Mouse (Mus musculus) lung, postnatal 0 days (tissue): ENCODE measurements around the gene Pgpep1. TPM values are rescaled to one million over a fixed set of nuclear protein-coding genes. Genes with fewer than 3 reads are reported as not detected.
A peak's percentile ranks its signal among the peaks of the same experiment; 100 is the strongest.

Source experiments
- ATAC-seq: fragments of 200-750 bp; cut with Nextera tagmentation; 2 replicates; pipeline ENCODE4 v1.8.0; 2017; ENCODE audit warnings: moderate library complexity
- DNase-seq: peaks from one replicate; pipeline ENCODE4 v3.0.0-alpha.2; 2016; ENCODE audit warnings: low spot score
- H3K27ac ChIP-seq: fragments of 300-500 bp; sonication (generic); 2 replicates; pipeline ENCODE4 v1.5.1; 2014; ENCODE audit warnings: antibody characterized with exemption, mild to moderate bottlenecking, low read length, mixed read lengths
- H3K27me3 ChIP-seq: fragments of 300-500 bp; sonication (generic); replicated peaks from 2 replicates; pipeline ENCODE4 v1.6.1; 2014; ENCODE audit warnings: low read length, mixed read lengths; ENCODE audit not compliant: insufficient read depth
- H3K36me3 ChIP-seq: fragments of 300-500 bp; sonication (generic); 2 replicates; pipeline ENCODE4 v1.6.1; 2014; ENCODE audit warnings: low read length, mixed read lengths; ENCODE audit not compliant: insufficient read depth
- H3K4me1 ChIP-seq: fragments of 300-500 bp; sonication (generic); 2 replicates; pipeline ENCODE4 v1.6.1; 2014; ENCODE audit warnings: antibody characterized with exemption, low read depth, low read length, mixed read lengths; ENCODE audit not compliant: insufficient read depth
- H3K4me2 ChIP-seq: fragments of 300-500 bp; sonication (generic); replicated peaks from 2 replicates; pipeline ENCODE4 v1.6.1; 2014; ENCODE audit warnings: low read depth, mild to moderate bottlenecking, low read length, moderate library complexity, mixed read lengths
- H3K4me3 ChIP-seq: fragments of 300-500 bp; sonication (generic); 2 replicates; pipeline ENCODE4 v1.5.1; 2014; ENCODE audit warnings: low read depth, low read length
- H3K9ac ChIP-seq: fragments of 300-500 bp; sonication (generic); replicated peaks from 2 replicates; pipeline ENCODE4 v1.6.1; 2014; ENCODE audit warnings: low read depth, mild to moderate bottlenecking
- H3K9me3 ChIP-seq: fragments of 300-500 bp; sonication (generic); 2 replicates; pipeline ENCODE4 v1.6.1; 2016; ENCODE audit warnings: low read length, mixed read lengths
- CTCF ChIP-seq: IDR thresholded peaks from 2 replicates; pipeline ENCODE4 v1.5.1; 2016; ENCODE audit warnings: antibody characterized with exemption, mild to moderate bottlenecking
- EP300 ChIP-seq: IDR thresholded peaks from 2 replicates; pipeline ENCODE4 v1.6.1; 2016; ENCODE audit warnings: antibody characterized with exemption, mild to moderate bottlenecking, control low read depth
- WGBS: fragments of 180-500 bp; shearing (Covaris S2); extraction: QIAGEN DNeasy Blood & Tissue Kit; methylation state at CpG from one replicate; pipeline ENCODE4 v1.1.7; 2014; 5-methylcytosine and 5-hydroxymethylcytosine counted together
- polyA plus RNA-seq: library from polyadenylated mRNA; unstranded; fragments of >200 nt; fragmentation: Nextera tagmentation; extraction: Ambion mirVana; gene quantifications from 2 replicates; pipeline ENCODE4 v1.2.1, GENCODE M21; 2015

The Pgpep1 gene
- polyA plus RNA-seq, 1 experiment from 2014 or later, result 32.9 TPM

DNA sequence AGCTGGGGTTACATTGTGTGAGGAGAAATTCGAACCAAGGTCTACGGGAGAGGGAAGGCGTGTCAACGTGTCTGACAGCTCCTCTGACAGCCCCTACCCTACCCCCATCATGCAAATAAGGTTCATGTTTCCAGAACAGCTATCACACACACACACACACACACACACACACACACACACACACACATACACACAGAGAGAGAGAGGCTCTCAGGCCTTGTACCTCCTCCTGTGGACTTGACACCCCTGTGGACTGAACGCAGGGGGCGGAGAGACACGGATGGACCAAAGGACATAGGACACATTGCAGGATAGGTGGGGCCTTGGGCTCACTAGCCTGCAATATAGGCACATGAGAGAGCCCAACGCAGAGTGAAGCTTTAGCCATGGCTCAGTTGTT is 23.4 kb downstream of the Pgpep1 start:
- Histone ChIP-seq H3K9ac (no peak overlapping the region), H3K27me3 (no peaks in the 10 kb centered on the region), H3K4me2 (no peak overlapping the region), H3K4me3 (no peak overlapping the region), H3K36me3 (no peaks in the 10 kb centered on the region), H3K4me1 (no peaks in the 10 kb centered on the region), H3K27ac (no peak overlapping the region), H3K9me3 (no peaks in the 10 kb centered on the region)
- ATAC-seq (no peak), DNase-seq (no peak)
- TF ChIP-seq EP300, result no peak
- no peak for TF ChIP-seq CTCF
- WGBS, result 56% methylated on average over 7 of the region's 8 CpGs

DNA sequence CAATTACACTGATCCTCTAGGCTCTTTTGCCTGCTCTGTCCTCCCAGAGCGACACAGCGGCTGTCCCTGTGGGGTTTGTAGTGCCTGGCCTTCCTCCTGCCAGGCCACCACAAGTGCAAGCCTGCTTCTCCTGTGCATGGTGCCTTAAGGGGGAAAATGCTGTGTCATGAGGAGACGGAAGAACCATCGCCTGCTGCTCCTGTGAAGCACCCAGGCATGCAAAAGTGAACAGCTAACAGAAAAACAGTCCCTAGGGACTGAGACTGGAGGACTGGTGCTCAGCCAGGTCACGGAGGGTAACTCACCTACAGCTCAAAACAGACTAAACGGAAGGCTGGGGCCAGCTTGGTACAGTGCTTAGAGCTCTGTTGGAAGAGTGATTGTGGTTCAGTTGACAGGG is 24.7 kb downstream of the Pgpep1 start:
- Histone ChIP-seq H3K36me3 (no peaks in the 10 kb centered on the region), H3K9ac (no peak overlapping the region), H3K4me3 (no peak overlapping the region), H3K9me3 (no peaks in the 10 kb centered on the region), H3K27me3 (no peaks in the 10 kb centered on the region), H3K27ac (no peak overlapping the region), H3K4me2 (no peak overlapping the region), H3K4me1 (peaks cover 6% of the 10 kb centered on the region; the same call in 1 of the 2 replicates)
- TF ChIP-seq EP300 (no peak), CTCF (no peak)
- ATAC-seq (no peak), DNase-seq (peak; percentile 3)
- 83% methylated on average over 6 of the region's 6 CpGs for WGBS

DNA sequence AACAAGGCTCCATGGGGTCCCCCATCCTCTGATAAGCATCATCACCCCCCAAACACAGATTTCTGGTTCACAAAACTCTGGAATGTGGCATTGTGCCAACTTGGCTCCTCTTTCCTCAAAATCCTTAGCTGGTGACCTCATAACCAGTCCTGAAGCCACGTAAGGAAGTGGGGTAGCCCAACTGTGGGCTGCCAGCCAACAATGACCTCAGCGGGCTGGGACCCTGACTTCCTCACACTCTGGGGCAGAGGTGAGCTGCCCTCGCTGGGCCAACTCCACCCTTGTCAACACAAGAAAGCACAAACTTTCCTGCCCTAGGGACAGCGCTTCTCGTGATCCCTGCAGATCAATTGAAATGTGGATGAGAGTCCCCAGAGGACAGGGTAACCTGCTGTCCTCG is 26.1 kb downstream of the Pgpep1 start:
- 24% methylated on average over 6 of the region's 6 CpGs for WGBS

DNA sequence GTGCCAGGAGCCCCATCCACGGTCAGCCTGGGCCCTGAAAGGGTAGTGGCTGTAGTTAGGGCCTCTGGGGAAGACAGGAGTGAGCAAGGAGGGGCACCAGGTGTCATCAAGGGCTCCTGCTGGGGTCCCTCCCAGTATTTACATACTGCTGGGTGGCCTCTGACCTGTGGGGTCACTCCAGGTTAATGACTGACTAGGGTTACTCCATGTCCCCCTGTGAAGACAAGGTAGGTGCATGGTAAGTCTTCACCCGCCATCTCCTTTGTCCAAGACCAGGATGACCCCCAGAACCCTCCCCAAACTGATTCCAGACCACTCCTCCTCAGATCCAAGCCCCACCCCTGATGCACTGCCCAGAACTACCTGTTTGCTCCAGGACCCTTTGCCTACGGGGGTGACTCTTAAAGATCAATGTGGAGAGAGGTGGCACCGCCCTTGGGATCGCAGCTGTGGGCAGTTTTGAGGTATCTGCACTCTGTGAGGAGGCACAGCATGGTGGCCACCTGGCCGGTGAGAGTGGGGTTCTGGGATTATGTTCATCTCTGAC is 27.8 kb downstream of the Pgpep1 start, which contains the start of gene Gdf15:
Gdf15 (minus strand) TSS at position 111 of the 547 bp plus-strand sequence.
- no peak for ATAC-seq
- Histone ChIP-seq H3K27me3 (no peaks in the 10 kb centered on the region), H3K9ac (no peak within 1 kb of the TSS), H3K9me3 (no peaks in the 10 kb centered on the region), H3K4me1 (peaks cover 11% of the 10 kb centered on the region; the same call in 1 of the 2 replicates), H3K36me3 (no peaks in the 10 kb centered on the region), H3K27ac (no peak within 1 kb of the TSS), H3K4me2 (0 out of 2 replicates have a peak within 1 kb of the TSS, but pooled peaks have one; percentile 11), H3K4me3 (no peak within 1 kb of the TSS)
- TF ChIP-seq CTCF (no peak), EP300 (no peak)
- DNase-seq, result peak; percentile 4
- 78% methylated on average over 6 of the region's 6 CpGs for WGBS

More for the DNA sequence above, 26.1 kb downstream of the Pgpep1 start:
- Histone ChIP-seq H3K36me3 (no peaks in the 10 kb centered on the region), H3K9me3 (no peaks in the 10 kb centered on the region), H3K4me3 (no peak overlapping the region), H3K27ac (no peak overlapping the region), H3K9ac (no peak overlapping the region), H3K27me3 (no peaks in the 10 kb centered on the region), H3K4me2 (no peak overlapping the region), H3K4me1 (peaks cover 11% of the 10 kb centered on the region; the same call in 1 of the 2 replicates)
- ATAC-seq (peak; percentile 39), DNase-seq (peak; percentile 67)
- TF ChIP-seq CTCF (no peak), EP300 (peak; percentile 79; the same call in 1 of the 2 replicates)

DNA sequence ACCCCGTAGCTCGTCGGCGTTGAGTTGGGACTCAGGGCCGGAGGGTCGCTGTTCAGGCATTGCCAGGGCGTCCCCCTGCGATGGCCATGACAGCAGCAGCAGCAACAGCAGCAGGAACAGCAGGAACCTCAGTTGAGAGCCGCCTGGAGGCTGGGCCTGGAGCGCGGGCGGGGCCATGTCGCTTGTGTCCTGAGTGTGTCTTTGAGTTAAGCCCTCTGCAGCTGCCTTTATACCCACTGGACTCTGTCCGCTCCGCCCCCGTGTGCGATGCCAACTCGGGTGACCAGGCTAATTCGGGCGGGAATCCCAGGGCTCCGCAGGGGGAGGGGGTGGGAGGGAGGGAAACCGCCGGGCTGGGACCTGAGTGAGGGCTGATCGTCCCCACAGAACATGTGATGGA is 28.8 kb downstream of the Pgpep1 start:
- Histone ChIP-seq H3K9ac (no peak overlapping the region), H3K9me3 (no peaks in the 10 kb centered on the region), H3K4me1 (peaks cover 11% of the 10 kb centered on the region; the same call in 1 of the 2 replicates), H3K27me3 (no peaks in the 10 kb centered on the region), H3K27ac (no peak overlapping the region), H3K4me2 (0 out of 2 replicates have a peak overlapping the region, but pooled peaks have one; percentile 11), H3K36me3 (no peaks in the 10 kb centered on the region), H3K4me3 (no peak overlapping the region)
- TF ChIP-seq EP300 (no peak), CTCF (no peak)
- 15% methylated on average over 24 of the region's 24 CpGs for WGBS
- ATAC-seq (no peak), DNase-seq (peak; percentile 55)

DNA sequence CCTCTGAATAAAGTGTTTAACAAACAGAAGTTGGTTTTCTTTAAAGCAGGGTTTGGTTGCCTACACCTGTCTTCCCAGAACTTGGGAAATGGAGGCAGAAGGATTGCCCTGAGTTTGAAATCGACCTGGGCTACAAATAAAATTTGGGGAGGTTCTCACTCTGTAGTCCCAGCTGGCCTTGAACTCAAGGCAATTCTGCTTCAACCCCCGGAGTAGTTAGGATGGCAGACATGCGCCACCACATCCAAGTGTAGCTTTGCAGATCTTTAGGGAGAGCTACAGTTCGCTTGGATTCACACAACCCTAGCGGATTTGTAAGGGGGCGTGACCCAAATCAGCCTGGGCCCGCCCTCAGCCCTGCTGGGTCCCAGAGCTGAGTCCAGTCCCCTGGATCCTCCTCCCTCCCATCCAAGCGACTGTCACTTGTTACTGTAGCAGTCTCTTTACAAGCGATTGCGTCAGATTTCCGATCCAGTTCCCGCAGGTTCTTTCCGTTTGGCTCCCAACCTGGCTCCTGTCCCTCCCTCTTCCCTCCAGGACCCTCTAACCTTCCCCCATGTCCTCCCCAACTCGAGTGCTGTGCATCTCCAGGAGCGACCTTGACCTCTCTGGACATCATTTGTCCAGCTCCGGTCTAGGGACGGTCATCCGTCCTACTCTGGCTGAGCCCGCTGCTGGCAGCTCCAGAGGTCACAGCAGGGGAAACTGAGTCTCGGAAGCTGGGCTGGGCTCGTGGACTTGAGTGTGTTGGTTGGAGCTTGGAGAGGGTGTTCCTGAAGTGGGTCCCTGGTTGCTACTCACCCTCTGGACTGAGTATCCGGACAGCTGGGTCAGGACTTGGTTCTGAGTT is 29.4 kb downstream of the Pgpep1 start:
- TF ChIP-seq CTCF (no peak), EP300 (no peak)
- 14% methylated on average over 22 of the region's 22 CpGs for WGBS
- peak overlapping the region; percentile 60; the same call in 1 of the 2 replicates for H3K4me2 ChIP-seq

More for the DNA sequence above, 29.4 kb downstream of the Pgpep1 start:
- DNase-seq (peak; percentile 84), ATAC-seq (peak; percentile 59)
- H3K4me3 ChIP-seq, result no peak overlapping the region
- H3K27me3 ChIP-seq, result no peaks in the 10 kb centered on the region
- no peak overlapping the region for H3K9ac ChIP-seq
- H3K9me3 ChIP-seq, result no peaks in the 10 kb centered on the region
- H3K4me1 ChIP-seq, result peaks cover 11% of the 10 kb centered on the region; the same call in 1 of the 2 replicates
- H3K36me3 ChIP-seq, result no peaks in the 10 kb centered on the region
- no peak overlapping the region for H3K27ac ChIP-seq
